Mouse (Mus musculus) mouse embryonic stem cell (cell line): ENCODE data around the gene Pnpo.

Experiments used
- in situ Hi-C, 2 experiments: fragments of 300-500 bp; cut with MboI; formaldehyde crosslinking; loops; 1 replicate in 1 of 2; 3 replicates in 1 of 2; pipeline ENCODE4 v1.14.3; 2019 to 2020; ENCODE audit warnings: low sequenced_read_pairs in 2 of 2, low pct_unique_long_range_greater_than_20kb in 1 of 2, mixed read lengths in 1 of 2; ENCODE audit not compliant: unreplicated experiment in 1 of 2

Pnpo gene

DNA sequence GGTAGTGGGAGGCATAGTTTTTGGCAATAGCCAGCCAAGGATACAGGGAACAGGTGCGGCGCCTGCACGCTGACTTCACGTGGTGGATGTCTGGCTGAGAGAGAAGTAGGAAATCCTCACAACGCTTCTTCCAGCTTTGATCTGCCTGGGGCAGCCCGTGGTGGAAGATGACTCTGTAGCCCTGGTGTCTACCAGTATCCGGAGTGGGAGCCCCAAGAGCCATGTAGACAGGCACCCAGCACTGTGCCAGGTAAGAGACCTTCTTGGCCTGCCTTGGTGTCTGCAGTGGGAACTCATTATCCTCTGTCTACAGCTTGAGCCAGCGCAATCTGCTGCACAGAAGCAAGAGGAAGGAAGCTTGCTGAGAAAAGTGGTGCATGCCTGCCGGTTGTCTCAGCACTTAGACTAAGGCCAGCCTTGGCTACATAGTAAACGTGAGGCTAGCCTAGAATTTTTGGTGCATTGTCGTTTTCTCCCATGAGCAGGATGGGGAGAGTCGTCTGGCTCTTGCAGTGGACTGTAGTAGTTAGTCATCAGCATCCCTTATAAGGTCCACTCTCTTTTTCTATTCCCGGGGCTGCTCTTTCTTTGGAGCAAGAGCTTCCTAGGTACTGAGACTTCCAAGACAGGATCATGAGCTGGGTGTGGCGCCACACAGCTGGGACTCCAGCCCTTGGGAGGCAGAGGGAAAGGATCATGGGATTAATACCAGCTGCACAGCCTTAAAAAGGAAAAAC lies 1.2 kb upstream of the Pnpo start:
- in situ Hi-C loops = no loop called here

DNA sequence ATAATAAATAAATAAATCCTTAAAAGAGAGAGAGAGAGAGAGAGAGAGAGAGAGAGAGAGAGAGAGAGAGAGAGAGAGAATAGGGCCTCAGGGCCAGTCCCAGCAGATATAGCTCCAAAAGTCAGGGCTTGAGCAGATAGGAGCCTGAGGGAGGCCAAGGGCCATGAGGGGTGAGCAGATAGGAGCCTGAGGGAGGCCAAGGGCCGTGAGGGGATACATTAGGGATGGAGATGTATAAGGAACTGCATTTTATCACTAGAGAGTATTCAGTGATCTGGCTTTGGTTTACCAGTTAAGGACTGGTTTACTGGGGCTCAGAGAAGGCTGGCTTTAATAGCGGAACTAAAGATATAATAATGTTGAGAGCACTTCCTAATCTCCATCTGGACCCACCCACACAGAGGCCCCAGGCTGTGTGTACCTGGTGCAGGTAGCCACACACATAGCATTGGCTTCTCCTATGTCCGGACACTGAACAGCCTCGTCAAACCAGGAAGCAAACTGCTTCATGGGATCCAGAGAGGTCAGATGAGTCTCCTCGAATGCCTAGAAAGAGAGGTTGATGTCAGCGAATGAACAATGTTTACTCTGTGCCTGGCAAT lies 1.7 kb downstream of the Pnpo start:
- in situ Hi-C loops = no loop called here

DNA sequence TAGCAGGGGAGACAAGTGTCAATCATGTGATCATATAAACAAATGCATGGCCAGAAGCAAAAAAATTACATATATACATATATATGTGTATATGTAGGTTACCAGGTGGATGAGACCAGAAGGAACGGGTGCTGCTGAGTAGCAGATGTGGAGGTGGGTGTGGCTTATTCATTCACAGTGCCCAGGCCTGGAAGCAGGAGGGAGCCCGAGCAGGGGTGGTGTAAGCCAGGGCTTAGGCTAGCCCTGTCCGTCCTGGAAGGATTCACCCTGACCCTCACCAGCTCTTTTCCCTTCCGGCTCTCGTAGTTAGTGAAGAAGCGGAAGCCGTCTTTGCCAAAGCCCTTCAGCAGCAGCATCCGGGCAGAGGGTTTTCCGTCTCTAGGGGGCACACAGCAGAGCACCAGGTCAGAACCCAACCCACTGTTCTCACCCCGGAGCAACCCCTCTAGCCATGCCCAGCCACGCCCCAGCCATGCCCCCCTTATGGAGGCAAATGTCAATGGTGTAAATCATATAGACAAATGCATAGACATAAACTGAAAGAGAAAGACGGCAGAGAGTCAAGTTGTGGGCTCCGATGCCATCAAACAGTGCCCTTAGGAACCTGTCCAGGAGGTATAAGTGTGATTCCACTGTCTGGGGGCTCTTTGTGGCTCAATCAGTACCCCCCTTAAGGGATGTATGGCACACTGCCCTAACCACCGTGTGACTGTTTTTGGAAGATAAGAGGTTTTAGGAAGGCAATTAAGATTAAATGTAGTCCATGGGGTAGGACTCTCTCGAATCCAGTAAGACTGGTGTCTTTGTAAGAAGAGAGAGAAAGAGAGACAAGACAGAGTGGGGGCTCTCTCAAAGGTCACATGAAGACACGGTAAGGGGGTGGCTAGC lies 3.0 kb downstream of the Pnpo start:
- in situ Hi-C loops = no loop called here

DNA sequence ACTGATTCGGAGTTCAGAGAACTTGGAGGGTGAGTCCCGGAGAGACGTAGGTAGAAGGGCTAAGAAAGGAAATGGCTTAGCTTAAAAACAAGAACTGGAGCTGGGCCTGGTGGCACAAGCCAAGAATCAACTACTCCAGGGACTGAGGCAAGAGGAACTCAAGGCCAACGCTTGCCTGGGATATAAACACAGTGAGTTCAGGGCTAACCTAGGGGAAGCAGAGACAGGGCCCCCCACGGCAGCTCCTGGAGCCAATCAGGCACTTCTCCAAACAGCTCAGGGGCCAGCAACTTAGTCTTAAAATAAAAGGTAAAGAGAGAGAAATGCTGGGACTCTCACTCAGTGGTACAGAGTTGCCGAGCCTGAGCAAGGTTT lies 5.4 kb downstream of the Pnpo start:
- in situ Hi-C loops = no loop called here

DNA sequence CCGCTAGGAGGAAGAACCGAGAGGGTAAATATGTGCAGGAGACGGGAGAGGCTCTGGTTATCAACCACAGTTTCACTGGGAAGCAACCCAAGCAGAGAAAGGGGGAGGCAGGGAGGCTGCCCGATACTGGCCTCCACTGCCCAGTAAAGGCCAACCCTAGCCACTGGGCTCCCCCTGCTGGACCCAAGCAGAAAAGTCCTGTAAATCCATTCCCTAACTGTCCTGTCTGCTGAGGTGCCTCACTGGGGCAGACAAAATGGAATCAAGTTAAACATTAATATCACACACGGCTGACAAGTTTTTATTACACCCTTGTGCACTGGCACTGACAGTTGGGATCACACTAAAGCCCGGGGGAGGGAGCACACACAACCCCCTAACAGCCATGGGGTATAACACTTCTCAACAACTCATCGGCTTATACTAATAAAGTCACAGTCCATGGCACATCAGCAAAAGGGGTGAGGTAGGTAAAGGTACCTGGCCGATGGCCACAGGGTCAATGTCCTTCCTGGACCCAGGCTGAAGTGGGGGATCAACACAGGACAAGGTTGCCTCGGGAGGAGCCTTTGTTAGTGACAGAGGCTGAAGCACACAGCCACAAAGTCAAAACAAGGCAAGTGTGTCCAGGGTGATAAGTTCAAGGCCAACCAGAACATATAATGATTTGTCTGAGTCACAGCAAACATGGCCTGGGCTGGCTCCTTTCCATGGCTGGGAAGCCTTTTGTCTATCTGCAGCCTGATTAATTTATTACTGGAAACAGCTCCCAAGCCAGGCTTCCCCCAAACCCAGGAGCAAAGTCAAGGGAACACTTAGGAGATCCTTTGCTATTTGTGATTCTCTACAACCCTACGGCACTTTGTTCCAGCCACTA lies 6.0 kb downstream of the Pnpo start:
- in situ Hi-C loops = no loop called here

DNA sequence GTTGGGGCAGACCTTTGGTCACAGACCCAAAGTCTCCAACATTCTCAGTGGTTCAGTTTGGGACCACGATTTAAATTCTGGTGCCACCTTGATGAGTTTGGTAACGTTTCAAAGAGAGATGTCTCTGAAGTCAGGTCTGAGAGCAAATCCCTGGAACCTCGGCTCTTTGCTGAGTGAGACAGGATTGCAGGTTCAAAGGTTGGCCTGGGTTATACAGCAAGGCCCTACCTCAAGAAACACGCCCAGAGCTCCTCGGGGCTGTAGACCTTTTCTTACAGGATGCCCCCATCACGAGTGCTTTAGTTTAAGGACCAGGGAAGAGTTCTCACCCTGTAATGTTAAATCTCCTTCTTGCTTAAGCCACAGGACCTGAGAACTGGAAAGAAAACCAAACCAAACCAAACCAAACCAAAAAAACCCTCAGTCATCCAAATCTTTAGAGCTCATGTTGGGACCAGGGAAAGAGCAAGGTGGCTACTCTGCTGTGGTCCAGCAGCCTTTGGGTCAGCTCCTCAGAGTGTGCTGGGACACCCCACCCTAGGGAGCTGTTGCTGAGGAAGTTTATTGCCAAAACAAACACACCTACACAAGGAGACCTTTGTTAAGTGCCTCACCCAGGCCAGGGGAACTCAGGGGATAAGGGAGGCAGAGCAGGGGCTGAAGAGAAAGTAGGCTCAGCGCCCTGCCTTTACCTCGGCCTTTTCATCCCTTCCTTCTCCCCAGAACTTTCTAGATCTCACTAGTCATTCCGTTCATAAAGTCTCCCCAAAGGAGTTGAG lies 7.7 kb downstream of the Pnpo start:
- in situ Hi-C loops = no loop called here

DNA sequence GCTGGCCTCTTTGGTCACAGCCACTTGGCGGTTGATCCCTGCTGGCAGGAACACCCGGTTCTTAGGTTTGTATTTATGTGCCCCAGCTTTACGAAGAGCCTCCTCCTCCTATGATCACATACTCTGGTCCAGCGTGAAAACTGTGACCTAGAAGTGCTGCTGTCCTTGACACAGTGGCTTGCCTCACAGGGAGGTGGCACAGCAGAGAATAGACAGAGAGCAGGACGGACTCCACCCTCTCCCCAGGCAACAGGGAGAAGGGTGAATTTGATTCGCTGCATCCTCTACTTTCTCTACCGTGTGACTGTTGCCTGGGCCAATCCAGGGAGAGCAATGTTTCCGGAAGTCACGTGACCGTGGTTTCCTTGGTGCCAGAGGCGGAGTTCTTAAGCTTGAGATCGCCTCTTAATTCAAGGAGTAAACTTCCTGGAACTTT lies 8.8 kb downstream of the Pnpo start:
- in situ Hi-C loops = no loop called here

DNA sequence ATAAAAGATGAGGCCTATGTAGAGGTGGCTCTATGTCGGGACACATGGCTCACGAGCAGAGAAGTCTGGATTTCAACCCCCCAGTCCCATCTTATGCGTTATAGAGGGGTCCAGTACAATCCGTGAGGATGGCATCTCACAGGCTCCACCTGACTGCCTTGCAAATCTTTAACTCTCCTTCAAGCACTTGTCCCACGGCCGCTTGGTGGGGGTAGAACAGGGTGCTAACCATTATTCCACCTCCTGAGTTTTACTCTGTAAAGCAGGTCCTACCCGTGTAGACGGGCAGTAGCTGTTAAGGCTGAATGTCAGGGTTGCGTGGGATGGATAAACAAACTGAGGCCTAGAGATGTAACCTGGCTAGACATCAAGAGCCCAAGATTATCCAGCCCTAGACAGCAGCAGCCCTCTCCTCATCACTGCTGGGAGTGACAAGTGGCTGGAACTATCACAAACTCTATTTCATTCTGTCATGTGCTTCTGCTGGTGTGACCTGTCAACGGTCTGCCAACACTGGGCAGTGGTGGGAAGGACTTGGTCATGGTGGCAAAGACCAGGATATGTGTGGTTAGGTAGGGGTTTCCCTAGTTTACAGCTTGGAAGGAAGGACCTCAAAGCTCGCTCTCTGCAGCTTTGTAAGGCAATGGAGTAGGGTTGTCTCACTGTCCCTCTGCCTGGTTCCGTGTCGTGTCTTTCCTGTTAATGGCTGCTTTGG lies 10.1 kb downstream of the Pnpo start:
- in situ Hi-C loops = no loop called here

DNA sequence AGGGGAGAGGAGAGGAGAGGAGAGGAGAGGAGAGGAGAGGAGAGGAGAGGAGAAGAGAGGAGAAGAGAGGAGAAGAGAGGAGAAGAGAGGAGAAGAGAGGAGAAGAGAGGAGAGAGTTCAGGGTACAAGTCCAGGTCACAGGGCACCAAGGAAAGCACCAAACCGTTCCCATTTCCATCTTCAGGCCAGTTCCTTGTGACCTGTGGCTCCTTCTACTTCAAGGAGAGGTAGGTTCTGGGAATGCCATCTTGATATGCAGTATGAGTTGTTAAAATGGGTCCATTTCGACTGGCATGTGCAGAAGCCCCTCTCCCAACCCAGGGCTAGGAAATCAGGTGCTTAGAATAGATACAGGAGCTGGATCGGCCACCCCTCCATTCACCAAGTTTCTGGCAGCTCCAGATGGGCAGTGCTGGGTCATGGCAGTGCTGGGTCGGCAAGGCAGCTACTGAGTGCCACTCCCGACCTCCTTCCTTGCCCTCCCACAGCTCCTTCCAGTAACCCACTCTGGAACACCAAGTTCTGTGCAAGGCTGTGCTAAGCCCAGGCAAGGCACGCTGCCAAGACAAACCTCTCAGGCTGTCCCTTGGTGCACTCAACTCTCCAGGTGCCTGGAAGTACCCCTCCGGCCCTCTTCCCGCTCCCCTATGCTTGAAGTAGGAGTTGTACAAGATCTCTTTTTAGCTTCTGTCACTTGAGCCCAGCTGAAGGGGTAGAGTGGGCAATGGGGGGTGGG lies 12.3 kb downstream of the Pnpo start:
- in situ Hi-C loops = no loop called here

DNA sequence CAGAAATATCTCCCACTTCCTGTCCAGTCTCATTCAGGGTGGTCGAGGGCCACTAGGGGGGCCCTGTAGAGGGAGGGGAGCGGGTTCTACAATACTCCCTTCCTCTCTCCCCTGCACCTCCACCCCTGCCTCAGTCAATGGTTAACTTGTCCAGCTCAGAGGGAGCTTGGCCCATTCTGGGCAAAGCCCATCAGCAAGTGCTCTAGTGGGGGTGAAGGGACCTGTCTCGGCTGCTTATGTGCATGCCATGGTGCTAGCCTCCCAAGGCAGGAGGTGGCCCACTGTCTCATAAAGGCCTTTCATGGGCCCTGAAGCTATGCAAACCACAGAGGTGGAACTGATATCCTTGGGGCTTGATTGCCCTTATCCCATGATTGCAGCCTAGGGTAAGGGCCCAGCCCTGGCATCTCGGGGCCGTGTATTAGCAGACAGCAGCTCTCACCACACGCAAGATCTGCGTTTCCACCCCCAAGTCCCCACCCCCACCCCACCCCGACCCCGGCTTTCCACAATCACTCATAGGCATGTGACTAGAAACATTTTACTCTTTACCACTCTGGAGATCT lies 13.9 kb downstream of the Pnpo start:
- in situ Hi-C loops = no loop called here

DNA sequence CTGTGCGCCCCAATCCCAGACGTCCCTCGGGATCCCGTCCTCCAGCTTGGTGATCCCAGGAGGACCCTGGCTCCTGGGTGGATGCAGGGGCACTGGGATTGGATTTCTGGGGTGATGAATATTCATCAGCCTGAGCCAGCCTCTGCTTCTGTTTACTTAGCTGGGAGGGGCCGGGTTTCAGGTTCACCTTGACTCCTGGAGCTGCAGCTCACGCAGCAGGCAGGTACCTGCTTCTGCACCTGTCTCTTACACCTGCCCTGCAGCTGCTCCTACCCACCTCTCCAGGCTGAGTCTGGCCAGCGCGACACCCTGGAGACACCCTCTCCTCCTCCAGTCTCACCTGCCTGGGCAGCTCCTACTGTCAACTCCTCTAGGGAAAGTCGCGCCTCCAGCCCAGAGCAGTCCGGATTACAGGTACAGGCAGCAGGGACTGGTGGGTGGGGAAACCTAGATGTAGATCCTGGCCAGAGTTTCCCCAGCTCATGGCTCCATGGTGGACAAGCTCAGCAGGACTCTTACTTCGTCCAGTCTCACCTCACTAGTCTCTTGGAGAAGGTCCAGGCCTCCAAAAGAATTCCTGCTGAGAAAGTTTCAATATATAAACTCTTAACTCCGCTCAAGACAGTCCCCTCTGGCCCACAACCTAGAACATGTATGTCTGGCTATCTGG lies 14.6 kb downstream of the Pnpo start:
- in situ Hi-C loops = no loop called here

DNA sequence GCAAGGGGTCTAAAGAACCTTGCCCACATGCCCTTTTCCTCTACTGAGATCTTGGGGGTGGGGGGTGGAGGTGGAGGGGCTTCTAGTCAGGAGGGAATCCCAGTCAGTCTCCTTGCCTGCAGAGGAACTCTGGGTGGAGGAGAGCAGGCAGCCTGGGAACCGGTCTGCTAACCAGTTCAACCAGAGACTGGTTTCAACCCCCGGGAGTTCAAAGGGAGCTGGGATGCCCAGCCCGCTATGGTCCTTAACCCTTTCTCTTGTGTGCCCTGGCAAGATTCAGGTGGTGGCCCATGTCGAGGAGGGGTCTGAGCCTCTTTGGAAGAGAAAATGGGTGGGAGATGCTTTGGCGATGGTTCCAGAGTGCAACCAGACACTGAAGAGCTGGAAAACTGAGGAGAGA lies 15.1 kb downstream of the Pnpo start:
- in situ Hi-C loops = no loop called here

DNA sequence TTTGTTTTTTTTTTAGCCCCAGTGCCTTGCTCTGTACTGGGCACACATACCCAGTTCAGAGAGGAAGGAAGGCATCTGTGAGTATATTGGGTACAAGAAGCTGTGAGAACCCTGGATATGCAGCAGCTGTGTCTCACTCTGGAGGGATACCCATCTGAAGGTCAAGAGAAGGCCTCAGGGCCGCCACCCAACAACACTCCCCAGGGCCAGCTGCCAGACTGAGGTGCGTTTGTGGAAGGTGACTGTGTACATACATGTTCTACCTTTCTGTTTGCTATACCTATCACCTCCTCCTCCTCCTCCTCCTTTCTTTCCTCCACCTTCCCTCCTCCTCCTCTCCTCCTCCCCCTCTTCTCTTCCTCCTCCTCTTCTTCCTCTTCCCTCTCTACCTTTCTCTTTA lies 15.7 kb downstream of the Pnpo start, which contains the start of gene Prr15l:
Gene Prr15l (plus strand): TSS at position 17 of the 400 bp plus-strand sequence.
- in situ Hi-C loops = no loop called here

DNA sequence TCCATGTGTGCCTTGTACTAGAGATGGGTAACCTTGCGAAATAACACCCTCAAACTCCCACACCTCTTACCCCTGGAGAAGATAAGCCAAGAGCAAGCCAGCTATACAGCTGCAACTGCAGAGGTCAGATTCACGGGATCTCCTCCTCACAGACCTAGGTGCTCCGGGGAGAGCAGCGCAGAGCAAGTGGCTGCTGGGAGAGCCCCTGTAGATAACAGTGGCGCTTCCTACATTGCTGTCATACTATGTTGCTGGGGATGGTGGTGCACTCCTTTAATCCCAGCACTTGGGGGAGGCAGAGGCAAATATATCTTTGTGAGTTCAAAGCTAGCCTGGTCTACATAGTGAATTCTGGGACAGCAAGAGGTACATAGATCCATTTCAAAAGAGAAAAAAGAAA lies 17.2 kb downstream of the Pnpo start:
- in situ Hi-C loops = no loop called here

DNA sequence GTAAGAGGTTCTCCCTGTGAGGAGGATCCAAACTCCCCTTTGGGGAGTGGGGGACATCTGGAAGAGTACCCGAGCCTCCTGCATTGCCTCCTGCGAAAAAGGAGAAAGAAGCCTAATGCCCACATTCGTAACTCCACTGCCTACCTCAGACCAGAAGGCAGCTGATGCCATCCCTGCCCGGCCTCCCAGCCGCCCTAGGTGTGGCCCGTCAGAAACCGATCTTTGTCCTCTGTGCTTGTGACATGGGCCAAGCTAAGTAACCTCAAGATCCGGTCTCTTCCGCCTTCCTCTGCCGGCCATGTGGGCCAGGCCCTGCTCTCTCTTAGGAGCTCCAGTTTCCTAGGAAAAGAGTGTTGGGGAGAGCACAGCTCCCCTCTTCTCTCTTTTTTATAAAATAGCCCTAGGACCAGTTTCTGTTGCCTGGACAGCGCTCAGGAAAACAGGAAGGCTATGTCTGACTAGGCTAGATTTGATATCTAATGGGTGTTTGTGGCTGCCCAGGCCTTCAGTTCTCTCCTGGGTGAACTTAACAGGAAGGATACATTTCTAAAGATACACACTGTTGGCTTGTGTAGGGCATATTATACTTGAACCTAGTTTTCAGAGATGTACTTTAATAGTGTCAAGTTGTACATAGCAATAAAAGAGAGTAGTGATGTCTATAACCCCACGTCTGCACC lies 18.2 kb downstream of the Pnpo start:
- in situ Hi-C loops = no loop called here
